Mouse (Mus musculus): ENCODE data around the gene Rack1. TPM values are rescaled to one million over a fixed set of nuclear protein-coding genes. Genes with fewer than 3 reads are reported as not detected.
"Not testable (repeated sequence)": the region's sequence is repeated elsewhere in the genome, so short reads cannot be mapped to it uniquely, and the experiment has no call there.

Gene Rack1
- polyA plus RNA-seq, 2 experiments from 2014 or later: 1,417 to 1,752 TPM

DNA sequence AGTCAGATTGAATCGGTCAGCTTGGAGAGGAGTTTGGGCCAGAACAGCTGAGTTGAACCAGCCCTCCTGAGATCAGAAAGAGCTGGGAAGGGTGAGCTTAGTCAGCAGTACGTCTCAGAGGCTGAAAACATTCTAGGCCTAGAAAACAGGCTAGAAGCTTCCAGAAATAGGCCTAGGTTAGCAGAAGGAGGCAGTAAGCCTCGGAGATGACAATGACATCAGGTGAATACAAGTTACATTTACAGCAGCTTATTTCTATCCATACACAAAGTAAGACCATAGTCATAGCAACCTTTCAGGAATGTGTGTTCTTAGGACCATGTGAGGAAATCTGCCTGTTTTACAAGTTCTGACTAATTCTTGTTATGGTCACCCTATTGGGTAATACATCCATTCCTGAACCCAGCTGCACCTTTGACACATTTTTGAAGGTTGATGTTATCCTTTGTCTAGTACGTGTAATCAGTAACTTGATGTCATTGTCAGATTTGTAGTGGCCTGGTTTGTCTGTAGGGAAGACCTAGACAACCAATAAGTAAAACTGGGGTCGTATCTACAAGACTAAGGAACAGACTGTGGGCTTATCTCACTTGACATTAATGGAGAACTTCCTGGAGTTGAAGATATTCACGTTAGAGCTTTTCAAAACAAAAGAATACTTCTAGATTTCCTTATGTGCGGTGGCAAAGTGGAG lies 19.6 kb downstream of the Rack1 start:
- no peak for ATAC-seq

DNA sequence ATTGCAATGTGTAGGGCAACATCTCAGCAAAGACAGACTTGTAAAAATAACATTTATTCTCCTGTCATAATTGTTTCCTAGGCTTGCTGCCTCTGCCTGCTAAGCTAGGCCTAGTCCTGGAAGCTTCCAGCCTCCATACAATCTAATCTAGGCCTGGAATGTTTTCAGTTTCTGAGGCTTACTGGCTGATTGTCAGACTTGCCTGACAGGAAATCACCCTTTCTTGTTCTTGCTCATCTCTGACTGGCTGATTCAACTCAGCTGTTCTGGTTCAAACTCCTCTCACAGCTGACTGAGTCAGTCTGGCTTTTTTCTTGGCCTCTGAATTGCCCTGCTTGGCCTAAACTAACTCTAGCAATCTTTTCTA lies 20.2 kb downstream of the Rack1 start:
- ATAC-seq: no peak

DNA sequence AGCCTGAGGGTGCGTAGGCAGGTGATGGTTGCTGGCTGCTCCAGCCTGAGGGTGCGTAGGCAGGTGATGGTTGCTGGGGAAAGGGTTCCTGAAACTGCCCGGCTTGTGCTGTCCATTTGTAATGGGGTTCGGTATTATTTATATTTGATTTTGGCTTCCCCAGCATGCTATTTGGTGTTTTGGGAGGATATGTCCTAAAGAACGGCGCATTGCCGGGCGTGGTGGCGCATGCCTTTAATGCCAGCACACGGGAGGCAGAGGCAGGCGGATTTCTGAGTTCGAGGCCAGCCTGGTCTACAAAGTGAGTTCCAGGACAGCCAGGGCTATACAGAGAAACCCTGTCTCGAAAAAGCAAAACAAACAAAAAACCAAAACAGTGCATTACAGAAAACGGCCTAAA lies 21.2 kb downstream of the Rack1 start:
- ATAC-seq: not testable (repeated sequence)

DNA sequence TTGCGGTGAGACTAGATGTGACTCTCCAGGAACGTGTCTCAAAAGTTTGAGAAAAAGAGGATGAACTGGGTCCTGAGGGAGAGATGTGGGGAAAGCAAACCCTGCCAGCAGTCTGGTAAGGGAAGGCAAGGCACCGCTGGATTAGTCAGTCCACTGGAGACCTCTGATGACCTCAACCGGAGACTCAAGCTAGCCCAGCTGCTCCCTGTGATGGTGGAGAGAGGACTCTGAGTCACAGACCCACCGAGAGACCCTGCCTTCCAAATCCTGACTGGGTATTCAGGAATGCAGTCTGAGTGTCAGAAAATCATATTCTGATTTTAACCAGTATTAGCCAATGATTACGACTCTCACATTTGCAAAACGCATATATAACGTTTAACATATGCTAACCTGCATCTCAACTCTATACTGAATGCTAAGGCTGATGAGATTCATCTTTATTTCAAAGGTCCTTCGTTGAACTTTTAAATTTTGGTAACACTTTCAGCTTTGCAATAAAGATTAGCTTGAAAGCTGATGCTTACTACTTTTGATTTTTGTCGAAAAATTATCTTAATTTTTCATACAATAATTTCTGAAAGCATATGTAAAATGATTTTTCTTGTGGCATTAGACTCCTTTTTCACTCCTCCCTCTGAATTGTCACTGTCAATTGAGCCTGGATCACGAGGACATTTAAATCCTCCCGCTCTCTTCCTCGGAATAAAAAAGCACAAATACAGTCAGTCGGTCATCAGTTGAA lies 22.8 kb downstream of the Rack1 start:
- ATAC-seq: no peak

DNA sequence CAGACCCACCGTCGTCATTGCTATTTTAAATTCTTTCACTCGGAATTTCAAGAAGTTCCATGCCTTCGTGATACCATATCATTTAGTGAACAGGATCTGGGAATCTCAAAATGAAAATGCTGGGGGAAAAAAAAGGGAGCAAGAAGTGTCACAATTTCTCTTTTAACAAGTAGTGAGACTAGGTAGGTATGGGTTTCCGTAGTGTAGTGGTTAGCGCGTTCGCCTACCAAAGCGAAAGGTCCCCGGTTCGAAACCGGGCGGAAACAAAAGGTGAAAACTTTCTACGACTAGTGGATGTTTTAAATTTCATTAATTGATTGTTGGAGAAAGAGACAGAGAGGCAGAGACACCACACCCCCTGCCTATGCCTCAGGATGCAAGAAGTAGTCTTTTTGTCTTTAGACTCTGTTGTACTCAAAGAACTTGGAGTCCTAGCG lies 23.4 kb downstream of the Rack1 start:
- peak; percentile 73 for ATAC-seq

DNA sequence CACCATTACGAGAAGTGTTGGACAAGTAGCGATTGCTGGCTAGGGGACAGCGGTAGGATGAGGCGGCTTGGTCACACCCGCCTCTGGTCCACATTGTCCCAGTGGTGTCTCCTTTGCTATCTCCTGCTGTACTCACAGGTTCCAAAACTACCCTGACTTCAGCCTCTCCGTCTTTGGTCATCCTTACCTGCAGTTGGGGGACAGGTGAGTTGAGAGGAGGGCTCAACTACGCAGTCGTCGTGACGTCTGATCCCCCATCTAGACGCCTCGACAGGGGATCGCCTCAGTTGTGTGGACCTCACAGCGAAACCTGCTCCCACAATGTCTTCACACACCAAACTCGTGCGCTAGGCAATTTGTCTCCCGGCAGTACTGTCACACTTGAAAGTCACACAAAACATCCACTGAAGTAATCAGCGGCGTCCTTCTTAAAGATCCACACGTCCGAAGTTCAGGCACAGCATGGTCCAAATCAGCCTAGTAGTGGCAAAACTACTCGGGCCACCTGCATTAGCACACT lies 24.2 kb downstream of the Rack1 start:
- no peak for ATAC-seq

DNA sequence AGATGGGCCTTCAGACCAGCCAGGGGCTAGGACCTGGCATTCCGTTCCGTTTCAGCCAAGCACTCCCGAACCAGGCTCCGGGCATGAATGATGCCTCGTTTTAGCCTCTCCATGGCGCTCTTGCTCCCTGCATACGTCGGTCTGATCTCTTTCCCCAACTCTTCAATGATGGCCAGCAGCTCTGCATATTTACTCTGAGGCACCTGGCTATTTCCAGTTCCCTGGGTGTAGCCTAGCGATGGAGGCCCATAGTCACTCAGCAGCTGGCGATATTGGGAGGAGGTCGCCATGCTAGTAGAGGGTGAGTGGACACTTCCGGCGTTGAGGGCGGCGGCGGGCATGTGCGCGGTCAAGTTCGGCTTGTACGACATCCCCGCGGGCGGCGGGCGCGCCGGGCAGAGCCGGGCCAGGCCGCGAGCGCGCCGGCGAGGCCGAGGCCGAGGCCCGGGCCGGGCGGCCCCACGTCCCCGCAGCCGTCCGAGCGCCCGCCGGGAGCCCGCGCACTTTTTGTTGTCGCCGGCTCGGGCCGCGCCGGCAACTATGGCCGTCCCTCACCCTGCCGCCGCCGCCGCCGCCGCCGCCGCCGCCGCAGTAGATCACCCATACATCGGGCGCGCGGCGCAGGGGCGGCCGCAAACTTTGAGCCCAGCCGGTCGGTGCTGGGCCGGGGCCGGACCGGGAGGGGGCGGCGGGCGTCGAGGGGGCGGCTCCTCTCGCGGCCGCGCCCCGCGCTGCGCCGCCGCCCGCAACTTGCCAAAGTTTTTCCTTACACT lies 26.0 kb downstream of the Rack1 start, which contains the start of the genes Trim7 and Gm12184:
TSS of gene Trim7 (plus strand) at position 162 of the 773 bp plus-strand sequence.
TSS of gene Gm12184 (minus strand) at position 677 of the 773 bp plus-strand sequence.
- ATAC-seq: peak; percentile 10

DNA sequence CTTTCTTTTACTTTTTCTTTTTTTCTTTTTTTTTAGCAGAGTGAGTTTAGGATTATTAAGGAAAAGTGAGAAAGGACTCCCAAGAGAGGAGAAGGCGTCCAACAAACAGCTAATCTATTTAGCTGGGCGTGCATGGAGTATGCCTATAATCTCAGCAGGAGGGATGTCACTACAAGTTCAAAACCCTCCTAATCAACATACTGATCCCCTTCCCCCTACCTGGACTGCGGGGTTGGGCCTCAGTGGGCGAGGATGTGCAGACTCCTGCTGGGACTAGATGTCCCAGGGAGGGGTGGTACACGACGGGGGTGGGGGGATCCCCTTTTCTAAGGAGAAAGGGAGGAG lies 26.6 kb downstream of the Rack1 start:
- no peak for ATAC-seq

DNA sequence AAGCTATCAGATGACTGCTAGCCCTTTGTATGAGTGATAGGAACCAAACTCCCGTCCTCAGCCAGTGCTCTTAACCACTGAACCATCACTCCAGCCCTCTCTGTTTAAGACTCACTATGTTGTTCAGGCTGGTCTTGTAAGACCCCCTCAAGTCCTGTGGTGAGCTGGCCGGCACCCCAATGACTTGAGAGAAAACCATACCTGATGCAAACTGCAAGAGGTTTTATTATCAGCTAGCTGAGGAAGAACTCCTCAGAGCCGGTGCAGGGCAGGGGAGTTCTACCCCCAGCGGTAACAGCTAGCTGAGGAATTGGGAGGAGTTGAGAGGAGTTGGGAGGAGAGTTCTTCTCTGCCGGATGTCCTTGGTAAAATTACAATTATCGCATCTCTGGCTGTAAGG lies 27.8 kb downstream of the Rack1 start:
- ATAC-seq: no peak

DNA sequence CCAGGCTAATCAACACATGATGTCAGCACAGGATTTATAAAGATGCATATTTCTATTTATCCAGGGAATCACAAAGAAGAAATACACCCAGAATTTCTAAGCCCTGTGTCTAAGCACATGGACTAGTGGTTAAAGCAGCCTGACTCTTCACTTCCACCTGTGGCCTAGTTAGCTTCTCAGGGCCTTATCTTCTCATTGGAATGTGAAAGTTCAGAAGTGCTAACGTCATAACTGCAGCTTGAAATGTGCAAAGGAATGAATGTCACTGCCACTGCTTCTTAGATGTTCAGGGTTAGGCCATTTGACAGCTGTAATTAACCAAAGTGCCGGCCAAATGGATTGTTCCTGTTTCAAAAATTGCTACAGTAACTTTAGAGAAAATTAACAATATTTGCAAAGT lies 30.1 kb downstream of the Rack1 start:
- ATAC-seq: no peak

DNA sequence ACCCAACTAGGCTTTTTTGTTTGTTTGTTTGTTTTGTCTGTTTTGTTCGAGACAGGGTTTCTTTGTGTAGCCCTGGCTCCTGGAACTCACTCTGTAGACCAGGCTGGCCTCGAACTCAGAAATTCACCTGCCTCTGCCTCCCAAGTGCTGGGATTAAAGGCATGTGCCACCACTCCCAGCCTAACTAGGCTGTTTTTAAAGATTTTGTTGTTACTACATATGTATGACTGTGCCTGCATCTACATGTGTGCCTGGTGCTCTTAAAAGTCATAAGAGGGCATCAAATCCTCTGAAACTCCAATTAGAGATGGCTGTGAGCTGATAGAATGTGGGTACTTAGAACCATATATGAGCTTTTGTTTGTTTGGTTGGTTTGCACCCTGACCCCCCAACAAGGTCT lies 31.1 kb downstream of the Rack1 start:
- no peak for ATAC-seq

DNA sequence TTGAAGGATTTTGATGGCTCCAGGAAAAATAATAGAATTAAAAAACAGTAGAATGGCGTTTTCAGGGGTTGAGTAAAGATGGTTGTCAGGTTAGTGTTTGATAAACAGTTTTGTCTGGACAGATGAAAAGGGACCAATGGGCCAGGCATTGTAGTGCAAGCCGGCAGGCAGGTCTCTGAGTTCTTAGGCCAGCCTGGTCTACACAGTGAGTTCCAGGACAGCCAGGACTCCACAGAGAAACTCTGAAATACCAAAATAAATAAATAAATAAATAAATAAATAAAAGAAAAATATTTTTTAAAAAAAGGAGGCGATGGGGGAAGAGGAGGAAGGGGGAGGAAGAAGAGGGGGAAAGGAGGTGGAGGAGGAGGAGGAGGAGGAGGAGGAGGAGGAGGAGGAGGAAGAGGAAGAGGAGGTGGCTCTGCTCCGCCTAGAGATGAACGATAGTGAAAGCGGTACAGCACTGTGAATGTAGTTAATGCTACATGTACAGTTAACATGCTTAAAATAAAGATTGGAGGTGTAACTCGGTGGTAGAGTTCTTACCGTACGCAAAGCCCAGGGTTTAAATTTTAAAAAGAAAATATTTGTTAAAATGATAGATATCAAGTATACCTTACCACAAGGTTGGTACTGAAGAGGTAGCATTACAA lies 33.1 kb downstream of the Rack1 start:
- ATAC-seq: no peak

DNA sequence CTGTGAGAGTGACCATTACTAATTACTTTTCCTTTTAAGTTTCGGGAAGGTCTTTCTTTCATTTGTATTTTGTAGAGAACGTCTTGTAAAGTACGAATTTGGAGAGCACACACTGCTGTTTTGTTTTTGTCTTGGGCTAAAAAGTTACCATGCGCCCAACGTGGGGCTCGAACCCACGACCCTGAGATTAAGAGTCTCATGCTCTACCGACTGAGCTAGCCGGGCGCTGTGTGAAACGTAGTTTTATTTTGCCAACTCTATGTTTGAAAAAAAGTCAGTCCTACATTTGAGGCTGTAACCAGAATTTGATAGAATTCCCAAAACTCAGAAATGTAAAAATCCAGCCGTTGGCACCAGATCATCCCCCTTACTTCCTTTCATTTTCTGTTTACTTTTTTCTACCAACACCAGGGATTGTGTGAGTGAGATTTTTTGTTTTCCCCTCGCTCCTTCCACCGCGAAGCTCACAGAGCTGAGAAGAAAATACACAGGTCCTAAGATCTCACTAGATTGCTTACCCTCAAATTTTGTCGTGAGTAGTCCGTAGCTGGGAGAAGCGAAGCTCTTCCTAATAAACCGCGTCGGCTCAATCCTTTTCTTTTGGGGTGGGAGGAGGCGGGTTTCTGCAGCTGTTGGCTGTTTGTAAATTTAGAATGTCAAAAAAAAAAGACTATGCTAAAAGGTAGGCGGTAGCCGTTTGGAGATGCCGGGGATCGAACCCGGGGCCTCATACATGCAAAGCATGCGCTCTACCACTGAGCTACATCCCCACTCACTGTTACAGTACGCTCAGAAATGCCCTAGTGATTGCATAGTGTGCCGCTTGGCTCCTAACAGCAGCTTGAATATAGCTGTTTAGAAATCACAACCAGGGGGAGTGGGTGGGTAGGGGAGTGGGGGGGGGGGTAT lies 33.9 kb downstream of the Rack1 start:
- ATAC-seq: peak; percentile 55

DNA sequence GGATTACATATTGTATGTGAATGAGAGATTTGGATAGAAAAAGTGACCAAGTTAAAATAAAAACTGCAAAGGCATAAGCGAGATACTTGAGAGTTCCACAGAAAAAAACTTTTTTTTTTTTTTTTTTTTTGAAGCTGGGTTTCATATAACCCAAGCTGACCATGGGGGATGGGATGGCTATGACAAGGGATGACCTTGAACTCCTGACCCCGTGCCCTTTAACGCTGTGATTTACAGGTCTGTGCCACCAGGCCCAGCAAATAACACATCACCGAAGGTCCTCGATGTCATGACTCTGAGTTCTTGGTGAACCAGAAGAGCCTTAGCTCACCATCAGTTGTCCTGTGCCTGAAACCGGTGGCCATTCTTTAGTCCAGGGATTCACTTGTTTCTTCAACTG lies 35.8 kb downstream of the Rack1 start:
- ATAC-seq: no peak

DNA sequence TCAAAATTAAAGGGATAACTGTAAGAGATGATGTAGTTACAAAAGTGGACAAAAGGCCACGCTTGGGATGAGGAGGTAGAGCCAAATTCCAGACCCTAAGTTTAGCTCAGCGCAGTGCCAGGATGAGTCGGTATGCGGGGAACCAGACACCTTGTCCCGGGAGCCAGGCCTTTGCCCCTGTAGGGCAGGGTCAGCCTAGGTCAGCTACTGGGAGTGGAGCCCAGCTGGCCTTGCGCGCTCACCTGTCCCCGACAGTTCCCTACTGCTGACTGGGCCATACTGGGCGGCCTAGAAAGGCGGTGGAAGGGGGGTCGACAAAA lies 36.8 kb downstream of the Rack1 start:
- no peak for ATAC-seq

DNA sequence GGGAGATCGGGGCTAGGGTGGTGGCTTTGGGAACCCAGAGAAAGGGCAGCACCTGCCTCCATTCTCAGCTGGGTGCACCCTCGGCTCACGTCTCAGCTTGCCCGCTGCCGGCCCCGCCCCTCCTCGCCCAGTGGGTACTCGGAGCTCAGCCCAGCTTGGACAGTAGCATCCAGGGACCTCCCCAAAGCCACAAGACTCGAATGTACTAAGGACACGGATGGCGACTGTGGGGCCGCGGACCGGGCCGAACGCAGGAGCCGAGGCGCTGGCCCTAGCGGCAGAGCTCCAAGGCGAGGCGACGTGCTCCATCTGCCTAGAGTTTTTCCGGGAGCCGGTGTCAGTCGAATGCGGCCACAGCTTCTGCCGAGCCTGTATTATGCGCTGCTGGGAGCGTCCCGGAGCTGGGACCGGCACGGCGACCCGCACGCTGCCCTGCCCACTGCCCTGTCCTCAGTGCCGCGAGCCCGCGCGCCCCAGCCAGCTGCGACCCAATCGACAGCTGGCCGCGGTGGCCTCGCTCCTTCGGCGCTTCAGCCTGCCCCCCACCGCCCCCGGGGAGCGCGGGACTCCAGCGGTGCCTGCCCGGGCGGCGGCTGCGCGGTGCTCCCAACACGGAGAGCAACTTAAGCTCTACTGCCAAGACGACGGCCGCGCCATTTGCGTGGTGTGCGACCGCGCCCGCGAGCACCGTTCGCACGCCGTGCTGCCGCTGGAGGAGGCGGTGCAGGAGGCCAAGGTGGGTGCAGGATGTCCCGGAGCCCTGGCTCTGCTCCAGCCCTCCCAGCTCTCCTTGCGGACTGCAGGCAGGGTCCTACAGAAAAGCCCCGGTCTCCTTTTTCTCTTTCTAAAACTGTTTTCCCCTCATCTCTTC lies 37.4 kb downstream of the Rack1 start:
- no peak for ATAC-seq

DNA sequence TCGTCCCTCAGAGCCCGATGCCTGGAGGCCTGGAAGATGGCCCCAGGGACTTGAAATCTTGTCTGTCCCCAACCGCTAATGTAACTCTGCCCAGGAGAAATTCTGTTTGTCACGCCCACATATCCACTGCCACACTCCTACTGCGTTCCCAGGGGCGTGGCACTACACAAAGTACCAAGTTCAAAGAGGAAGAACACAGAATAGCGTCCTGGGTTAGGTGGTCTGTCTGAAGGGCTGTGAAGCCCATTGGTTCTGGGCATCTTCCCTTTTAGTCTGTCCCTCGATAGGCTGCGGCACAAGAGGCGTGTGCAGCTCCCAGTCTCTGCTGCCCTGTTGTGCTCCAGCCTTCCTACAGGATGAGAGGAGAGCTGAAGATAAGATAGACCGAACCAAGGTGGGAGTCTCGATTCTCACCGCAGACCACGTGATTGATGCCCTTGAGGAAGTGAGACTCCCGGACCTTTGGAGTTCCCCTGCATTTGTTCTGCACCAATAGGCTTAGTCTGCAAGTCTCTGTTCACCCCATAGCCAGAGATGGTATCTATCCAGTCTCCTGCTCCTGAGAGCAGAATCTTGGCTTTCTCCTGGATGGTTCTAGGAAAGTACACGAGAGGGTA lies 38.2 kb downstream of the Rack1 start:
- ATAC-seq: peak; percentile 30

DNA sequence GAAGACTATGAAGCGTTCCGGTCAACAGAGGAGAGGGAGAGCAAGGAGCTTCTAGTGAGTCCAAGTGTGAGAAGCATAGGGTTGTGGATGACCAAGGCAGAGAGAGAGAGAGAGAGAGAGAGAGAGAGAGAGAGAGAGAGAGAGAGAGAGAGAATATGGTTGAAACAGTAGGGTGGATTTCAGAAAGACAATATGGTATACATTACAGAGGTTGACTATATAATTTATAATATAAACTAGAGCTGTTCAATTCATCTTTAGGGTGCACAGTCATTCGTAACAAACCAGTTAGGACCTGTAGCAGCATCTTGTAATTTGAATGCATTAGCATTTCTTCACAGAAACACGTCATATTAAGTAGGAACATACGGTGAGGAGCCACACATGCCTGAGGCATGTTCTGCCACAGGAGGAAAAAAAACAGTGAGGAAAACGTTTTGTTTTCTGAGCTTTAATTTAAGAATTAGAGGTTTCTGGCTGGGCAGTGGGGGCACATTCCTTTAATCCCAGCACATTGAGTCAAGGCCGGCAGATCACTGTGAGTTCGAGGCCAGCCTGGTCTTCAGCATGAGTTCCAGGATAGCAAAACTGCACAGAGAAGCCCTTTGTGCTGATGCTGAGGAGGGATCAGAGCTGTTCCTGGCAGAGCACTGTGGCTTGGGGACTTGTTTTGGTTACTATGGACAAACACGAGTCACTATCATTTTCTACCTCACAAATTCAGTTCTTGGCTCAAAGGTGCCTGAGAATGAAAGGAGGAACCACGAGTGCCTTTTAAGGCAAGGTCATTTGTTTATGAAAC lies 38.9 kb downstream of the Rack1 start:
- ATAC-seq: no peak

DNA sequence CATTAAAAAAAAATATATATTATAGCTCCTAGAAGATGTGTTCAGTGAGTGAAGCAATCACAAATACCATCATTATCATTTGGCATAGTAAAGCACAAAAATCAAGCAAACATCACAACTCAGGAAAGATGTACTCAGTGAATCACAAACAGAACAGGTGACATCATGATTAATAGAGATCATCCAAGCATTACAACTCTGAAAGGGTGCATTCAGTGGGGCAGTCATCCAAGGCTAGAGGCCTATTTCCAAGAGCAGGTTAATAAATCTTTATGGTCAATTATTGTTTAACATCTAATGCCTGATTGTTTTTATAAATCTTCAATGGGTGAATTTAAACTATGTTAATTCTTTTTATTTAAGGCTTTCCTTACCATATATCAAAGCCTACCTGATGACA lies 40.7 kb downstream of the Rack1 start:
- ATAC-seq: no peak
